Mouse (Mus musculus): Measurements from ENCODE around the gene Tle1.

DNA sequence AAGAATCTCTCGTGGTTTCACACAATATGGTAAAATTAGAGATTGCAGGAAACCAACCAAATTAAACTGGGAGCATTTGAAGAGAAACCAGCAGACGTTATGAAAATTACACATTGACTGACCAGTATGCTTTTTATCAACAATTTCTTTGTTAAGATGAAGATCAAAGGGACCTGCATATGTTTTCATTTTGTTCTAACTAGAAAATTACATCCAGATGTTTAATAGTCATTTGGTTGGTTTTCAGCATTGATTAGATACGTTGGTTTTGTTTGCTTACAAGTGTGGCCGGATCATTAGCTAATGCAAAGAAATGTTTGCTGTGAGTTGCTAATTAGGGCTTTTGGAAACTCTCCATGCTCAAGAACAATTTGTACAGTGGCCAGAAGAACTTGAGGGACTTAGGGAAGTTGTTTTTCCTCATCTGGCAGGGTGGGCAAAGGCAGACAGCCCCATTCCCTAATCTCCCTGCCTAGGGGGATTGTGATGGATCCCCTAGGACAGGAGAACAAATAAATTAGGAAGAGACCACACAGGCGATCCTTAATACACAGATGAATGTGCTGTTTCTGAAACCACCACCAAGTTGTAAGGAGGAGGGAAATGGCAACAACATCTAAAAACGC is 3.8 kb upstream of the Tle1 start:
- TF ChIP-seq EP300 (IDR thresholded peaks at IDR 0.05; ENCODE audit: insufficient read depth, low read depth, low read length) (no peak), POLR2A (IDR thresholded peaks at IDR 0.05; ENCODE audit: insufficient read depth, low read depth, low read length) (no peak)

Measured in heart, adult 2 months (tissue).